Mouse (Mus musculus) C2C12 (cell line): ENCODE measurements around the gene Cdk17. TPM values are rescaled to one million over a fixed set of nuclear protein-coding genes. Genes with fewer than 3 reads are reported as not detected.

ENCODE experiments used
- H3K27me3 ChIP-seq: one replicate; pipeline ENCODE4 v1.6.1; 2011; ENCODE audit not compliant: control insufficient read depth, insufficient read depth, insufficient read length
- H3K36me3 ChIP-seq: one replicate; pipeline ENCODE4 v1.6.1; 2011; ENCODE audit not compliant: control insufficient read depth, insufficient read depth
- H3K4me3 ChIP-seq: one replicate; pipeline ENCODE4 v1.5.1; 2011; ENCODE audit warnings: mild to moderate bottlenecking, control low read depth; ENCODE audit not compliant: poor library complexity, insufficient read depth, severe bottlenecking
- H3K79me2 ChIP-seq: one replicate; pipeline ENCODE4 v1.6.1; 2011; ENCODE audit not compliant: control insufficient read depth, insufficient read depth
- H3K79me3 ChIP-seq: one replicate; pipeline ENCODE4 v1.6.1; 2011; ENCODE audit warnings: low read depth, control low read depth
- H3ac ChIP-seq: one replicate; pipeline ENCODE3; 2011; ENCODE audit warnings: low read depth; ENCODE audit not compliant: control insufficient read depth, insufficient read length
- CEBPB ChIP-seq: IDR thresholded peaks from one replicate; pipeline ENCODE4 v1.6.1; 2011; ENCODE audit warnings: low read depth, mild to moderate bottlenecking, control low read depth, moderate library complexity
- CTCF ChIP-seq: IDR thresholded peaks from one replicate; pipeline ENCODE4 v1.5.1; 2011; ENCODE audit not compliant: control insufficient read depth, insufficient read depth, insufficient read length
- FOSL1 ChIP-seq: IDR thresholded peaks from one replicate; pipeline ENCODE4 v1.8.0; 2011; ENCODE audit warnings: mild to moderate bottlenecking, low read length; ENCODE audit not compliant: poor library complexity, insufficient read depth, severe bottlenecking
- MAX ChIP-seq: IDR thresholded peaks from one replicate; pipeline ENCODE4 v1.6.1; 2011; ENCODE audit warnings: mild to moderate bottlenecking, control low read depth
- MYOD1 ChIP-seq: IDR thresholded peaks from one replicate; pipeline ENCODE4 v1.6.1; 2011; ENCODE audit warnings: low read depth; ENCODE audit not compliant: control insufficient read depth, insufficient read length
- MYOG ChIP-seq: IDR thresholded peaks from one replicate; pipeline ENCODE4 v1.6.1; 2011; ENCODE audit not compliant: control insufficient read depth, insufficient read length; ENCODE audit errors: extremely low read depth
- USF1 ChIP-seq: IDR thresholded peaks from one replicate; pipeline ENCODE4 v1.6.1; 2011; ENCODE audit warnings: low read depth, mild to moderate bottlenecking, control low read depth, moderate library complexity
- polyA plus RNA-seq: library from polyadenylated mRNA; unstranded; fragments of >200 nt; fragmentation: generic; extraction: Trizol; gene quantifications from one replicate; pipeline ENCODE4 v1.2.1, GENCODE M21; 2012; ENCODE audit warnings: missing spikeins

Gene Cdk17
- polyA plus RNA-seq, 1 experiment, result 7.4 TPM

DNA sequence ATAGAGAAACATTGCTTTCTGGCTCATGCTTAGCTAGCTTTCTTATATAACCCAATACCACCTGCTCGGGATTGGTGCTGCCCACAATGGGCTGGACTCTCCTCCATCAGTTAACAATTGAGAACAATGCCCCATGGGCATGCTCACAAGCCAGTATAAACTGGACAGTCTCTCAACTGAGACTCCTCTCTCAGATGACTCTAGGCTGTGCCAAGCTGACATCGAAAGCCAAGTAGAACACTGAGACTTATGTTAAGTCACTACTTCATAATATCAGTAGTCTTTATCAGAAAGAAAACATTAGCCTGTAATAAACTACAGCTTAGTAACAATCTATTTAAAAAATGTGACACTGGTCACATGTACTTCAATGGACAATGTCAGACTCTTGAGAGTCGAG lies 44.0 kb upstream of the Cdk17 start:
- no peak overlapping the region for H3ac ChIP-seq
- H3K4me3 ChIP-seq, result no peak overlapping the region
- H3K27me3 ChIP-seq, result no peaks in the 10 kb centered on the region
- H3K36me3 ChIP-seq, result no peaks in the 10 kb centered on the region
- no peaks in the 10 kb centered on the region for H3K79me2 ChIP-seq
- no peak for TF ChIP-seq MYOG
- no peak for TF ChIP-seq MAX
- no peak for TF ChIP-seq FOSL1
- TF ChIP-seq CTCF, result no peak
- TF ChIP-seq CEBPB, result no peak
- TF ChIP-seq USF1, result no peak
- TF ChIP-seq MYOD1, result no peak
- no peaks in the 10 kb centered on the region for H3K79me3 ChIP-seq

GRCm38 (mm10) chr10:93119809-93120208 lies 40.9 kb upstream of the Cdk17 start:
- no peak overlapping the region for H3ac ChIP-seq
- H3K27me3 ChIP-seq, result no peaks in the 10 kb centered on the region
- H3K79me2 ChIP-seq, result no peaks in the 10 kb centered on the region
- H3K79me3 ChIP-seq, result no peaks in the 10 kb centered on the region
- TF ChIP-seq MAX, result no peak
- TF ChIP-seq FOSL1, result no peak
- no peak for TF ChIP-seq MYOG
- no peak for TF ChIP-seq CEBPB
- no peak for TF ChIP-seq USF1
- no peak for TF ChIP-seq CTCF
- TF ChIP-seq MYOD1, result no peak
- H3K4me3 ChIP-seq, result no peak overlapping the region
- H3K36me3 ChIP-seq, result no peaks in the 10 kb centered on the region

- no peaks in the 10 kb centered on the region for H3K79me3 ChIP-seq
- no peak overlapping the region for H3ac ChIP-seq
- no peaks in the 10 kb centered on the region for H3K79me2 ChIP-seq
- TF ChIP-seq MYOG (no peak), MYOD1 (no peak), FOSL1 (no peak), CEBPB (no peak), USF1 (no peak), CTCF (no peak), MAX (no peak)
- no peaks in the 10 kb centered on the region for H3K27me3 ChIP-seq
- H3K4me3 ChIP-seq, result no peak overlapping the region
- no peaks in the 10 kb centered on the region for H3K36me3 ChIP-seq
These were observed 39.3 kb upstream of the Cdk17 start for GRCm38 (mm10) chr10:93121262-93121860.

- H3K27me3 ChIP-seq, result no peaks in the 10 kb centered on the region
These were observed 38.1 kb upstream of the Cdk17 start for GRCm38 (mm10) chr10:93122399-93123184.

GRCm38 (mm10) chr10:93123310-93123709 lies 37.4 kb upstream of the Cdk17 start:
- H3K27me3 ChIP-seq, result no peaks in the 10 kb centered on the region
- H3K79me3 ChIP-seq, result no peaks in the 10 kb centered on the region
- TF ChIP-seq MAX, result no peak
- TF ChIP-seq MYOD1, result no peak
- no peak for TF ChIP-seq CEBPB
- TF ChIP-seq USF1, result no peak
- no peak for TF ChIP-seq CTCF
- TF ChIP-seq MYOG, result no peak
- no peak for TF ChIP-seq FOSL1
- no peak overlapping the region for H3K4me3 ChIP-seq
- H3K79me2 ChIP-seq, result no peaks in the 10 kb centered on the region
- H3ac ChIP-seq, result no peak overlapping the region
- no peaks in the 10 kb centered on the region for H3K36me3 ChIP-seq

More at GRCm38 (mm10) chr10:93122399-93123184, 38.1 kb upstream of the Cdk17 start:
- Histone ChIP-seq H3K79me3 (no peaks in the 10 kb centered on the region), H3K4me3 (no peak overlapping the region), H3K36me3 (no peaks in the 10 kb centered on the region), H3K79me2 (no peaks in the 10 kb centered on the region), H3ac (no peak overlapping the region)
- TF ChIP-seq USF1 (no peak), CEBPB (no peak), MAX (no peak), CTCF (no peak), MYOD1 (no peak), MYOG (no peak), FOSL1 (no peak)
